Mouse (Mus musculus): ENCODE measurements around the gene Tbc1d9. TPM values are rescaled to one million over a fixed set of nuclear protein-coding genes. Genes with fewer than 3 reads are reported as not detected.
A peak's percentile ranks its signal among the peaks of the same experiment; 100 is the strongest.

Gene Tbc1d9
- polyA plus RNA-seq, 1 experiment: 0.45 TPM

DNA sequence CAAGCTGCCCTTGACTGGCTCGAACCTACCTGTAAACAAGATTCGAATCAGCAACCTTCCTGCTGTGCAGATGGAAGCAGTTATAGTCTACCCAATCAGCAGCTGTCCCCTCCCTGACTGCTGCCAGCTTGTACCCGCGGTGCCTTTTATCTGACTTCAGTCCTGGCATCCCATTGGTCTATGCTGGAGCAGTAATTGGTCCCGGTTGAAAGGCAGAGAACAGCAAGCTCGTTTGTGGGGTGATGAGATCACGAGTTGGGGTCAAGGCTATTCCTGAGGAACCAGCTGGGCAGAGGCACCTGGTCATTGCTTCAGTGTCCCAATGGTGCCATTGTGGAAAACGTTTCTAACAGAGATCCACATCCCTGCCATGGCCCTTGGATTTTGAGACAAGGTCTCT is 34.6 kb downstream of the Tbc1d9 start:
- H3K9me3 ChIP-seq: no peaks in the 10 kb centered on the region
- no peaks in the 10 kb centered on the region for H3K4me1 ChIP-seq
- no peak for TF ChIP-seq GATA1 (IDR thresholded peaks at IDR 0.05; ENCODE audit: borderline replicate concordance, low read length)
- TF ChIP-seq FLI1 (IDR thresholded peaks at IDR 0.05; ENCODE audit: low read length): no peak
- H3K4me3 ChIP-seq (replicated peaks): no peak overlapping the region
- no peaks in the 10 kb centered on the region for H3K36me3 ChIP-seq (replicated peaks; ENCODE audit: low read length)
- peaks cover 7% of the 10 kb centered on the region for H3K27me3 ChIP-seq (replicated peaks)

DNA sequence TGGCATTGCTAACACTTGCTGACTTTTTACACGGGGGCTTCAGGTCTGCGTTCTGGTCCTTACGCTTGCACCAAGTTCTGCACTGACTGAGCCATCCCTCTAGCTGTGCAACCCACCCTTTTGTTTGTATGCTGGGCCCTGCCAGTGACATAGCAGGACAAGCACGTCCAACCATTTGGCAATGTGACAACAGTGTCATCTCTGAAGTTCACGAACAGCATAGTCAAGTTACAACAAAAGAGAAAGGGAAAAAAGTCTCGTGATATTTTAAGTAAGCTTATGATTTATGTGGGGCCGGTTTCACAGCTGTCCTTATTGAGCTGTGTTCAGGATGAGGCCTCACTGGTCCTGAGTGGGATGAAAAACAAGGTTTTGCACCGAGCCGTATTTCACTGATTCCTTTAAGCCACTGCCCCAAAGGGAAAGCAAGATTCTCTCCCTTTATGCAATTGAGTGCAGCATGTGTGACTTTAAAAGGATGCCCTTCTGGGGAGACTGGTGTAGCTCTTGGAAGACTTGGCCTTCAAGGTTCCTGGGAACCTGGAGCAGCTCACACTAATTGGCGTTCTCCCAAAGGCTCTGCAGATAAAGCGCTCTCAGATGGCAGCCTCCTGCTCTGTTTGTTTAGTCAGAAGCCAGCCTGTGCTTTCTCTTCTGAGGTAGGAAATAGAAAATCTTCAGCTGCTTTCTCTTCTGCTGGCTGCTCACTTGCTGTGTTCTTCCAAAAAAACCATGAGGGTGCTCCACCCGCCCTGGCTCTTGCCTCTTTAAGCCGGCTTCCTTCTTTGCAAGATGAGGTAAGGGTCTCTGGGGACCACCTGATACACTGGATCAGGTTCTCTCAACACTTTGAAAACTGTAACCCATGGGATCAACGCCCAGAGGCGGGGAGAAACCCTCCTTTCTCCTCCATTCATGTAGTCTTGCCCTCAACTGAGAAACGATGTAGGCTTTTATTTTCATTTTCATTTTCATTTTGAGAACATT is 35.3 kb downstream of the Tbc1d9 start:
- Histone ChIP-seq H3K27me3 (replicated peaks) (peaks cover 7% of the 10 kb centered on the region), H3K4me1 (no peaks in the 10 kb centered on the region), H3K36me3 (replicated peaks; ENCODE audit: low read length) (no peaks in the 10 kb centered on the region), H3K4me3 (replicated peaks) (no peak overlapping the region), H3K9me3 (no peaks in the 10 kb centered on the region)
- TF ChIP-seq GATA1 (IDR thresholded peaks at IDR 0.05; ENCODE audit: borderline replicate concordance, low read length) (no peak), FLI1 (IDR thresholded peaks at IDR 0.05; ENCODE audit: low read length) (no peak)

DNA sequence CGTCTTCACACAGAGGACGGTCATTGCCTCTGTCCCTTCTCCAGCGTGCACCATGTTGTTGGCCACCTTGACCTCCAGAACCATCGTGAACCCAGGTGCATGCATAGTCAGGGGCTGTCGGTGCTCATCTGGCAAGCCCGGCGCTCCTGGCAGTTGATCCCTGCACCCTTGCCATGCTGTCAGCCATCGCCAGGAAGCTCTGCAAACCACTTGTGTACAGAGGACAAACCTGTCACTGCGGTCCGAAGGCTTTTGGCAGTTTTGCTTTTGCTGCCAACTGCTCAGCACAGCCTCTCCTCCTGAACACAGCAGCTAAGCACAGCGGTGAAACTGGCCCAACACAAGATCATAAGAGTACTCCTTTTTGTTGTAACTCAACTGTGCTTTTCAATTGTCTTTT is 37.8 kb downstream of the Tbc1d9 start:
- no peaks in the 10 kb centered on the region for H3K9me3 ChIP-seq
- H3K36me3 ChIP-seq (replicated peaks; ENCODE audit: low read length): no peaks in the 10 kb centered on the region
- no peaks in the 10 kb centered on the region for H3K4me1 ChIP-seq
- TF ChIP-seq FLI1 (IDR thresholded peaks at IDR 0.05; ENCODE audit: low read length): no peak
- no peak for TF ChIP-seq GATA1 (IDR thresholded peaks at IDR 0.05; ENCODE audit: borderline replicate concordance, low read length)
- peaks cover 5% of the 10 kb centered on the region for H3K27me3 ChIP-seq (replicated peaks)
- peak overlapping the region; percentile 44 for H3K4me3 ChIP-seq (replicated peaks)

DNA sequence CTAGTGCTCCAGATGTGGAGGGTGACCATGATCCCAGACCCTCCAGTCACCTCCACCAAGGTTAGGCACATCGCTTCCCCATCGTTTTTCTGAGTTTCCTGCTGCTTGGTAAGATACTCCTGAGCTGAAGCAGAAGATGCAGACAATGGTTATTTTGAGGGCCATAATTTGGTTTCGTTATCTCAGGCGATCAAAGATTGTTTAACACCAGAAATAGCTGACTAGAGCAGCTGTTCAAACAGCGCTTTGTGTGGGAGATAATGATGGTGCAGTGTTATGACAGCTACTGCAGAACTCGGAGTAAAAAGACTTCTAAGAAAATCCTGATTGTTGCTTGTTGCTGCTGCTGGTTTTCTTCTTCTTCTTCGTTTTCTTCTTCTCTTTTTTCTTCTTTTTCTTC is 40.8 kb downstream of the Tbc1d9 start:
- no peaks in the 10 kb centered on the region for H3K9me3 ChIP-seq
- H3K4me3 ChIP-seq (replicated peaks): no peak overlapping the region
- peaks cover 7% of the 10 kb centered on the region for H3K27me3 ChIP-seq (replicated peaks)
- H3K4me1 ChIP-seq: no peaks in the 10 kb centered on the region
- no peaks in the 10 kb centered on the region for H3K36me3 ChIP-seq (replicated peaks; ENCODE audit: low read length)
- no peak for TF ChIP-seq FLI1 (IDR thresholded peaks at IDR 0.05; ENCODE audit: low read length)
- TF ChIP-seq GATA1 (IDR thresholded peaks at IDR 0.05; ENCODE audit: borderline replicate concordance, low read length): no peak

DNA sequence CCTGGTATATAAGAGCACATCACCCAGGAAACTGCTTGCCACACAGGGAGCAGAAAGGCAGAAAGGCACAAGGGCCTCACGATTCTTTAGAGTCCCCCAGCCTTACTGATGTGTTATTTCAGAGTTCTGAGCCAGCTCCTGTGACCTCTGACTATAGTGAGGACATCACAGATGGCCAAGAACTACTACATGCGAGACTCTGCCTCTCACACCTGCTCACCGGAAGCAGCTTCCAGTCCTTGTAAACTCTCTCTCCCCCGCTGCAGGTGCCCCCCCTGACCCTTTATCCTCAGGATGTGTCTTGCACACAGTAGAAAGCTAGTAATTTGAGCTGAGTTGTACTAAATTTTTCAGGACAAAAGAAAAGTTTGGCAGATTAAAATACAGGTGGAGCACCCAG is 44.4 kb downstream of the Tbc1d9 start:
- TF ChIP-seq FLI1 (IDR thresholded peaks at IDR 0.05; ENCODE audit: low read length) (no peak), GATA1 (IDR thresholded peaks at IDR 0.05; ENCODE audit: borderline replicate concordance, low read length) (no peak)
- no peaks in the 10 kb centered on the region for H3K9me3 ChIP-seq
- no peaks in the 10 kb centered on the region for H3K4me1 ChIP-seq
- H3K36me3 ChIP-seq (replicated peaks; ENCODE audit: low read length): no peaks in the 10 kb centered on the region
- peaks cover 3% of the 10 kb centered on the region for H3K27me3 ChIP-seq (replicated peaks)
- H3K4me3 ChIP-seq (replicated peaks): no peak overlapping the region

DNA sequence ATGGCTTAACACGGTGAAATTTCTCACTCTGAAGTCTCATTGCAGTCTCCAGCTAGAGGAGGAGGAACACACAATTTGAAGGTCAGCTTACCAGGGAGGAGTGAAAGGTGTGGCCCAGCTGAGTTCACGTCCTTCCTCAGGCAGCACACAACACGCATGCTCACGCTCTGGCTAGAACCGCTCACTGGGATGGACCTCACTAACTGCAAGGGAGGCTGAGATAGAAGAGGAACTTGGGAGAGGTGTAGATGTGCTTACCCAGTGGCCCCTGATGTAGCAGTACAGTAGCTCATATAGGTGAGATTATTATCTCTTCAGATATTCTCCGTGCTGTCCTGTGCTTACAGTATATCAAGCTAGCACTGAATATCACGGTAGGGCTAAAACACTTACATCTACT is 45.5 kb downstream of the Tbc1d9 start:
- no peaks in the 10 kb centered on the region for H3K36me3 ChIP-seq (replicated peaks; ENCODE audit: low read length)
- H3K4me1 ChIP-seq: peaks cover 3% of the 10 kb centered on the region; the same call in 1 of the 2 replicates
- H3K27me3 ChIP-seq (replicated peaks): peaks cover 3% of the 10 kb centered on the region
- TF ChIP-seq GATA1 (IDR thresholded peaks at IDR 0.05; ENCODE audit: borderline replicate concordance, low read length) (no peak), FLI1 (IDR thresholded peaks at IDR 0.05; ENCODE audit: low read length) (no peak)
- no peaks in the 10 kb centered on the region for H3K9me3 ChIP-seq
- no peak overlapping the region for H3K4me3 ChIP-seq (replicated peaks)

DNA sequence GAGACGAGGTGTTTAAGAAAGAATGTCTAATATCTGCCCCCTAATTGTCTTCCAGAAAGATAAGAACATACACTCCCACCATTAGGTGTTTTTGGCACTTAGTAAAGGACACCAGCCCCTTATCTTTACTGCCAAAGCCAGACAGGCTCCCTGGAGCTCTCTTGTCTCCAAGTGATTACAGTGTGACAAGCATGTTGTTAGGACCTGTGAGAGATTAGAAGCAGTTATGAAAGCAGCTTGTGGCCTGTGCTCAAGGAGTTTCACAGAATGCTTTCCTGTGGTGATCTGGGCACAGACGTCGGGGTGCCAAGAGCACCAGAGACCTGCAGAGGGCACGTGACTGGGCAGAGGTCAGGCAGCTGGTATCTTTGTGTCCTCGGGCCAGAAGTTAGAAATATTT is 49.9 kb downstream of the Tbc1d9 start:
- TF ChIP-seq GATA1 (IDR thresholded peaks at IDR 0.05; ENCODE audit: borderline replicate concordance, low read length): no peak
- TF ChIP-seq FLI1 (IDR thresholded peaks at IDR 0.05; ENCODE audit: low read length): no peak
- no peaks in the 10 kb centered on the region for H3K9me3 ChIP-seq
- H3K4me1 ChIP-seq: peaks cover 3% of the 10 kb centered on the region; the same call in 1 of the 2 replicates
- H3K4me3 ChIP-seq (replicated peaks): no peak overlapping the region
- peaks cover 10% of the 10 kb centered on the region for H3K27me3 ChIP-seq (replicated peaks)
- H3K36me3 ChIP-seq (replicated peaks; ENCODE audit: low read length): no peaks in the 10 kb centered on the region

DNA sequence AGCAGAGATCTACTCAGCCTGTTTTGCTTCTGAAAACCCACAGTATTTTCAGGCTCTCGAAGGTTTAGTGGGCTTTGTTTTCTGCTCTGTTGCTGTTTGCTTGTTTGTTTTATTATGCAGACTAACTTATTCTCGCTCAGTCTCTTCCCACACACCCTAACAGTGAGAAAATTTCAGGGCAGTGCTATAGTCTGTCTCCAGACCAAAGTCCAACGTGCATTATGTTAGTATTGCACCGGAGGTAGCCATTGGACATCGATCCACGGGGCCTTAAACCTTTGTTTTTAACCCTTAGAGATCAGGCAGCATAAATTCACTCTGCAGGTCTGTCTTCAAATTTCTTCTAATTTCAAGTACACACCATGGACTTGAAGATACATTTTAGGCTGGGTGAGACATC is 51.4 kb downstream of the Tbc1d9 start:
- TF ChIP-seq GATA1 (IDR thresholded peaks at IDR 0.05; ENCODE audit: borderline replicate concordance, low read length) (no peak), FLI1 (IDR thresholded peaks at IDR 0.05; ENCODE audit: low read length) (no peak)
- H3K9me3 ChIP-seq: no peaks in the 10 kb centered on the region
- peaks cover 8% of the 10 kb centered on the region for H3K27me3 ChIP-seq (replicated peaks)
- H3K36me3 ChIP-seq (replicated peaks; ENCODE audit: low read length): no peaks in the 10 kb centered on the region
- H3K4me1 ChIP-seq: peaks cover 3% of the 10 kb centered on the region; the same call in 1 of the 2 replicates
- H3K4me3 ChIP-seq (replicated peaks): no peak overlapping the region

DNA sequence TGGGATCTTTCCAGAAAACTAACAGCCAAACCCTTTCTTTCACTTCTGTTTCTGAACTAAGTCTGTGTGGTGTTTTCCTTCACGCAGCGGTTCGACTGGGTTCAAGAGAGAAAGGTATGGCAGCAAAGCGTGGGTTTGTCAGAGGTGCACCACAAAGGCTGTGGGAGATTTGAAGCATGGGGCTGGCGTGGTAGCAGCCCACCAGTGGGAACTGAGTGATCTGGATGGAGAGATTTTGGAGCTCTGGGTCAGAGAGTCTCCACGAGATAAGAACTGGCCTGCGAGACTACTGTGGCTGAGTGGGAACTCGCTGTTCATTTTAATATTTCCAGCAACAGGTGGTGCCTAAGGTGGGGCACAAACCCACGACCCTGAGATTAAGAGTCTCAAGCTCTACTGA is 52.0 kb downstream of the Tbc1d9 start:
- Histone ChIP-seq H3K9me3 (no peaks in the 10 kb centered on the region), H3K4me3 (replicated peaks) (no peak overlapping the region), H3K4me1 (peaks cover 3% of the 10 kb centered on the region; the same call in 1 of the 2 replicates), H3K27me3 (replicated peaks) (peaks cover 8% of the 10 kb centered on the region), H3K36me3 (replicated peaks; ENCODE audit: low read length) (no peaks in the 10 kb centered on the region)
- TF ChIP-seq GATA1 (IDR thresholded peaks at IDR 0.05; ENCODE audit: borderline replicate concordance, low read length): no peak
- no peak for TF ChIP-seq FLI1 (IDR thresholded peaks at IDR 0.05; ENCODE audit: low read length)

DNA sequence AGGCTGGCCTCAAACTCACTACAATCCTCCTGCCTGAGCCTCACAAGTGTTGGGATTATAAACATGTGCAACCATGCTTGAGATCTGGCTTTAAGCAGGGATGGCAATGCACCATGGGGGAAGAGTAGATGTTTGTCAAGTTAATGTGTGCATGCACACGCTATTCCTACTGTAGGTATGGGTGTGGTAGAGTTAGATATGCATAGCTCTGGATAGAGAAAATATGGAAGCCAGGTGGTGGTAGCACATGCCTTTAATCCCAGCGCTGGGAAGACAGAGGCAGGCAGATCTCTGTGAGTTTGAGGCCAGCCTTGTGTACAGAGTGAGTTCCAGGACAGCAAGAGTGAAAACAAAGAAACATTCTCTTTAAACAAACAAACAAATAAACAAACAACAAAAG is 52.7 kb downstream of the Tbc1d9 start:
- Histone ChIP-seq H3K27me3 (replicated peaks) (peaks cover 8% of the 10 kb centered on the region), H3K36me3 (replicated peaks; ENCODE audit: low read length) (no peaks in the 10 kb centered on the region), H3K4me1 (peaks cover 3% of the 10 kb centered on the region; the same call in 1 of the 2 replicates), H3K4me3 (replicated peaks) (no peak overlapping the region), H3K9me3 (no peaks in the 10 kb centered on the region)
- TF ChIP-seq GATA1 (IDR thresholded peaks at IDR 0.05; ENCODE audit: borderline replicate concordance, low read length) (no peak), FLI1 (IDR thresholded peaks at IDR 0.05; ENCODE audit: low read length) (no peak)

Data from megakaryocyte, embryonic 14.5 days (primary cell).